Mouse (Mus musculus) urinary bladder, postnatal 25 days (tissue): ENCODE data around the gene Cdh16.

Experiments used
- DNase-seq: peaks from one replicate; pipeline ENCODE4 v3.0.0; 2022; ENCODE audit warnings: low spot score

Gene Cdh16

DNA sequence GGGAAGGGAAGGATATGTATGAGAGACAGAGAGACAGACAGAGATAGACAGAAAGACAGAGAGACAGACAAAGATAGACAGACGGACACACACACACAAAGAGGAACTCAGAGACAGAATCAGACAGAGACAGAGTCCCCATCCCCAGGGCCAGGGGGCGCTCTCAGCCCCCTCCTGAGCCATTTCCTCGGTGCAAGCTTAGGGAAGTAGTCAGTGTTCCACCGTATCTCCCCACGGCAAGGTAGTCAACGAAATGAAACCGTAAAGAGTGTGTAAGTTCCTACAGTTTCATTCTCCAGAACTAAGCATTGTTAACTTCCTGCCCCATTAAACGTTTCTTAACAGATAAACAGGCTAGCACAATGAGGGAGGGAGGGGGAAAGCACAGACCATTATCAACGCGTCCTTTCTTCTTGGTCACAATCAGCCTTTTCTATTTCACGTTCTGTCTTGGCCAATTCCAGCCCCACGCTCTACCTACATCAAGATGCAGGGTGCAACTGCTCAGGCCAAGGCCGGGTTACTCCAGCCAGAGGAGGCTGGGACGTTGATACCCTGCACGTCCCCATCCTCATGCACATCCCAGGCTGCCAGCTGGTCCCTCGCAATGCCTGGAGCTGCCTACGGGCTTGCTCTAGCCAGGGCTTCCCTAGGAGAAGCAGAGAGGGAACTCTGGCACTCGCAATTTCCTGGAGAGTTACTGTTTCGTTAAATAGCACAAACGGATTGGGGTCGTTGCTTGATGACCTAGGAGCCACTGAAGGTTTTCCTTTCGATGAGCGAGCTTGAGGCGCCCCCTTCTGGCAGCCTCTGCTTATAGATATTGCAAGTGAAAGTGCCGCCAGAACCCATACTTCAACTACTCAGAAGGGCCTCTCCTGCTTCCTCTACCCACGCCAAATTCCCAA lies 53.5 kb downstream of the Cdh16 start:
- DNase-seq: peak; percentile 80

DNA sequence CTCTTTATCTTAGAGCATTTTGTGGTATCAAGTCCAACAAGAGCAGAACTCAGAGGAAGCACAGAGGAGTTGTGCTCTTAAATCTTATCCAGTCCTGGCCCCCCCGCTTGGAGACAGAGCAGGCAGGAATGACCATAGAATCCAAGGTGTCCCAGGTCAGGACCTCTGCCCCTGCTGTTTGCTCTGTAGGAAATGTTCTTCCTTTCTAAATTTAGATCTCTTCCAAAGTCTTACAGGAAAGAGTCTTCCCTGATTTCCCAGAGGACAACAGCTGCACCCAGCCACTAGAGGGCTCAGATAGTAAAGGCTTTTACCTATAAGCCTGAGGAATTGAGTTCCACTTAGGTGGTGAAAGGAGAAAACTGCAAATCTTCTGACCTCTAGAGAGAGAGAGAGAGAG lies 54.6 kb downstream of the Cdh16 start:
- DNase-seq: no peak

DNA sequence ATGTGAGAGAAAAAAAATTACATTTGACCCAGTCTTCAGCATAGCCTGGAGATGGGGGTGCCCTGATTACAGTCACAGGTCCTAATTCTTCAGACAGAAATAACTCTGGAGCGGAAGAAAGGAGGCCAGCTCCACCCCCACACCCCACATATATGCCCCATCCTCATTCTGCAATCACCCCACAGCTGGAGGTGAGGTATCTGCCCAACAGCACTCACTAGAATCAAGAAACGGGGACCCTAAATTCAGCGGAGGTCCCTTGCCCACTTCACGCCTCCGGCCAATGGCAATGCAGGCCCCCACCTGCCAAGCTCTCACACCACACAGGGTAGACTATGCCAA lies 58.8 kb downstream of the Cdh16 start:
- no peak for DNase-seq

DNA sequence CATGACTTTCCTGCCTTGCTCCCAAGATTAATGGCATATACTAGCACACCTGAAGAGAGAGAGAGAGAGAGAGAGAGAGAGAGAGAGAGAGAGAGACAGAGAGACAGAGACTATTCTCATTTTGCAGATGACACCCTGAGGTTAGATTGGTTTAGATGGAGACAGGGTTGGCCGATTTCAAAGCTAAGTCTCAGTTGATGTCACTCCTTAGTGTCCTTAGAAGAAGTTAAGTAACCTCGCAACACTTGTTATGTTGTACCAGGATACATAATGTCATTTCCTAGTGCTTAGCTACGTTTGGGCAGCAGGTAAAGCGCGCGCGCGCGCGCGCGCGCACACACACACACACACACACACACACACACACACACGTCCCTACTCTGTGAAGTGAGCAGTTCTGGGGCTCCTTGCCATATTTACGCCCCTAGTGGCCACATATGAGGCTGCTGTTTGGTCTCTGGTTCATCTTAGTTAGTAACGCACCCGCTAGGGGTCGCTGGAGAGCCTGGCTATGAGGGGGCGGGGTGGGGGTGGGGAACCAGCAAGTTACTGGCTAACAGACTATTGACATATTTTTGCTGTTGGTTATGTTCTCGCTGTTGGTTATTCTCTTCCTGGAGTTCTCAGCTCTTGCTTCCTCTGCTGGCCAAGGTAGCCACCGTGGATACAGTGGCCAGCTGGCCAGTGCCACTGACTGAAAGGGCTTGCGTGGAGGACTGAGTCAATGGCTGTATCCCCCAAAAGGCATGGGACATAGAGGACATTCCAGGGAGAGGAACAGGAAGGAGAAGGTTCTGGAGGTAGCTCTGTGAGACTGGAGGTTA lies 59.4 kb downstream of the Cdh16 start:
- DNase-seq: peak; percentile 82

DNA sequence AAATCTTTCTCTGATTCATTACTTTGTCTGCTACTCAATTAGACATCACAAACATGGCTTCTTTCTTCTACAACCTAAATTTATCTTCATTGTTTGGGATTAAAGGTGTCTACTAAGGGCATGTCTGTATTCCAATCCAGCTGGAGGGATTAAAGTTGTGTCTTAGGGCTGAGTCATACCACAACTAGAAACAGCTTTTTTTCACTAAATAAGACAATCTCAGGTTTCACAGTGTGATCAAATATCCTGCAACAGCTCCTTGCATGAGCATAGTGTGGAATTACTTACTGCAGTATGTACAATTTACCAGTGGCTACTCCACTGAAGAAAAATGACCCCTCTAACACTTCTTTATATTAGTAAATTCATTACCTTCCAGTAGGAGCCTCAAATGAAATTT lies 63.5 kb downstream of the Cdh16 start:
- no peak for DNase-seq

DNA sequence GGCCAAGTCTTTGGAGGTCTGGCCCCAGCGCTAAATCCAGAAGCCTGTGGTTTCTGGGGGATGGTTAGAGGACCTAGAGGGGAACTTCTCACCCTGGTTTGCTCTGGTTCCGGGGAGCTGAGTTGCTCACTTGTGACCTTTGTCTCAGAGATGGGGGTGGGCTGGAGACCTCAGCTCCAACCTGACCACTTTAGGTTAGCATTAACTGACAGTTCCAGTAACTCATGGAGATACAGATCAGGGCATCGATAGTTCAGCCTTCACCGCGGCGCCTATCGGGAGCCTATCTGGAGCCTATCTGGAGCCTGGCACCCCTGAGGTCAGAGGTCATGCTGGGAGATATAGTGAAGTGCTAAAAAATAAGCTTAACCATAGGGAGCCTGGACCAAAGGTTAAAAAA lies 67.0 kb downstream of the Cdh16 start:
- no peak for DNase-seq

GRCm38 (mm10) chr8:104555191-104555590 lies 69.0 kb downstream of the Cdh16 start:
- DNase-seq: no peak
